Mouse (Mus musculus) layer of hippocampus, adult 11-12 months (tissue): Measurements from ENCODE around the gene Wdr78.

Experiments
- DNase-seq: peaks from one replicate; pipeline ENCODE4 v3.0.0; 2022; ENCODE audit warnings: low spot score

Gene Wdr78

DNA sequence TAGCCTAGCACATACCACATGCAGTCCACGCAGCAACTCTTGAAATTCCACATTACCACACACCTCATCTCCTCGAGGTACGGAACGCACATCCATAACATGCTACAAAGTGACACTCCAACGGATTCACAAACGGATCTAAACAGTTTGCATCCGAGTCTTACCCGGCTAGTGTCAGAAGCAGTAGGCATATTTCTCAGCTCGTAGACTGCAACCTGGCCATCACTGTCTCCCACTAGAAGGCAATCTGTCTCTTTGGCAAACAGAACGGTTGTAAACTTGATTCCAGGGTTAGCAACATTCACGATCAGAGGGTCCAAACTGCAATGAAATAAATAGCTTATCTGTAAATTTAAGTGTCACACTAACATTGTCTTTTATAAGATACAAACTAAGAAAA, 66.3 kb downstream of the Wdr78 start:
- peak; percentile 3 for DNase-seq

DNA sequence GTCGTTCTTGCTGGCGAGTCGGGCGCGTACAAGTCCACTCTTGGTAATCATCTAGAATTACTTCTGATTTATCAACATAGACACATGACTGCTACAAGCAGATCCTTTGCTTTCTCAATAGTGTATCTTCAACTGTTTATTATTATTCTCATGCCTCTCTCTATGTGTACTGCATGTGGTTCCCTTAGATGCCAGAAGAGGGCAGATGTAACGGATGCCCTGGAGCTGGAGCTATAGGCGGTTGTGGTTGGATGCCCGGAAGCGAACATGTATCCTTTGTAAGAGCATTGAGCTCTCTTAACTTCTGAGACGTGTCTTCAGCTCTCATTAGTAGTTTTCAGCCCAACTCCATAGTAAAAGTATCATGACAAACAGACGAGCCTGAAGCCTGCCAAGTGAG, 71.4 kb downstream of the Wdr78 start:
- no peak for DNase-seq

DNA sequence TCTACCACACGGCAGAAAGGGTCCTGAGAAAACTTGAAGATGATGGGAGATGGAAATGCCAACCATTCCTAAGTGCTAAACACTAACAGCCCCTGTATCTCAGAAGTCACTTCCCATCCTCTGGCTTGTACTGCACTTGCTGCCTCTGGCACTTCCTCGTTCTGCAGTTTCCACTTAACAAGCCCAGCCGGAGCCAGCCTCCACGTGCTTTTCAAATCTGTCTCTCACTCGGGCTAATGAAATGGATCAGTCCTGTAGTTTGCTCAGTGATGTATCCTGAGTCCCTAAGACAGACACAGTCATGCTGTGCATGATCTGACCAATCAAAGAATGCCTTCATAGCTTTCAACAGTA, 74.5 kb downstream of the Wdr78 start:
- DNase-seq, result no peak

DNA sequence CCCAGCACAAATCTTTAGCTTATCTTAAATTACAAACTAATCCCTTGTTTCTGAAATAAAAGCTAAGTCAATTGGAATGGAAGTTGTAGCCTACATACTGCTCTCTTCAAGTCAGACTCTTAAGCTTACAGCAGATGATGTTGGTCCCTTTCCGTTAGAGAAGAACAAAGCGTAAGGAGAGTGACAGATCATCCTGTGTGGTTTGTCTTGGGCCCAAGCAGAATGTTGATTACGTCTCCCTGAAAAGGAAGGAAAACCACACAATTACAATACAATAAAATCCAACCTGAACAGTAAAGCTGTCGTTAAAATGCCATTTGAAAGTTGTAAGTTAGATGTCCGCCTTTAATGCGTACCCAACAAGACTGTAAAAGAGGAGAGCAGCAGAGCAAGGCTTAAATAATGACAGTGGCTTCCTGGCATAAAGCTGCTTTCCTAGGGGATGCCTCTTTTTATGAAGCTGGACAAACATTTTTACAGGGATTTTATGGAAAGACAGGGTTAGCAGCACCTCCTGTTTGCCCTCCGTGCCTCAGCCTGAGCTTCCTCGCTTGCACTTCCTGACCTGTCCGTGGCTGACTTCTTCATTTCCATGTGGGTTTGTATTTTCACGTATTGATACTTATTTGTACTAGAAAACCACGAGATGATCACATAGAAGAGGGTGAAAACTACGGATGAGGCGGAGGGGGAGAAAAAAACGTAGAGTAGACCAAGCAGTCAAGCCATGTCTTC, 75.1 kb downstream of the Wdr78 start:
- no peak for DNase-seq

DNA sequence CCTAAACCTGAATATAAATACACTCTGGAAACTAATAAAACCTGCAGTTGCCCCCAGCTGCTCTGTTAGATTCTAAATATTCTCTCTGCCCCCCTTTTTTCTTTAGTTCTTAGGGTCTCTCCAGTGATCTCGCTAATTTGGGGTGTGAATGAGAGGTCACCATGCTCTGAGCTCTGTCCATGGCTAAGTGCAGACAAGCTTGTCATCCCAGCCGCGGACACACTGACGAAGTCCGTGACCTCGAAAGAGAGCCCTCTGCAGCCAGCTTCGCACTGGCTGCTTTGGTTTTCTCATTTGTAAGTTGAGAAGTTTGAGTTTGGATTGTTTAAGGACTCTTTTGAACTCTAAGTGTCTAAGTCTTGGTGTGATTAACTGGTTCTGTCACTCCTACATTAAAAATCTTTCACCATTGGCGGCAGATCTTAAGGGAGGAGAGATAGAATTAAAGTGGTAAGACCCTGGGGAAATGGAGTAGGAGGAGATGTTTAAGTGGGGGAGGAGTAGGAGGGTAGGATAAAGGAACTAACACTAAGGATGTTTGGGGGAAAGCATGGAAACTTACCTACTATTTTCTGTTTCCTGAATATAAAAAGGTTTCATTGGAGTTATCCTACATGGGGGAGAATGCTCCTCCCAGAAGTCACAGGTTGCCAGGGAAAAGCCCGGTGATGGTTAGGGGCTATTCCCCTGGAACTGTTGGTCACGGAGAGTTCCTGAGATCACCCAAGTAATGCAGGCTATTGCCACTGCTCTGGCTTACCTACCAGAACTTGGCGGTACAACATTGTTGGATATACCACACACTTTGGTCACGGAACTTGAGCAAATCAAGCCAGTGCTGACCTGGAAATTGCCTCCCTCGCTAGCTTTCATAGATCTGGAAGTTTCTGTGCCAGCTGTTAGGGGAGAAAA, 85.9 kb downstream of the Wdr78 start:
- no peak for DNase-seq

DNA sequence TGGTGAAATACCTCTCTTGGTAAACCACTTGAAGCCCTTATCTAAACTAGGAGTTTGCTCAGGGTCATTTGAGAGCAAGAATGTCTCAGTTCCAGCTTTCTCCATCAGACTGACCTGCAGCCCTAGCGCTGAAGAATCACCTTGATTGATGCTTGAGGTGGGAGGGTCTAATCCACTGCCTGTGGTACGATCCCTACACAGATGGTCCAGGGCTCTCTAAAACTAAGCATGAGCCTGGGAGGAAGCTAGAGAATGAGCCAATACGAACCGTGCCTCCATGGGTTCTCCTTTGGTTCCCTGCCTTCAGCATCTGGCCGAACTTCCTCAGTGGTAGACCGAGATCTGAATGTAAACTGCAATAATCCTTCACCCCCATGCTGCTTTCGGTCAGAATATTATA, 86.6 kb downstream of the Wdr78 start:
- DNase-seq, result no peak

DNA sequence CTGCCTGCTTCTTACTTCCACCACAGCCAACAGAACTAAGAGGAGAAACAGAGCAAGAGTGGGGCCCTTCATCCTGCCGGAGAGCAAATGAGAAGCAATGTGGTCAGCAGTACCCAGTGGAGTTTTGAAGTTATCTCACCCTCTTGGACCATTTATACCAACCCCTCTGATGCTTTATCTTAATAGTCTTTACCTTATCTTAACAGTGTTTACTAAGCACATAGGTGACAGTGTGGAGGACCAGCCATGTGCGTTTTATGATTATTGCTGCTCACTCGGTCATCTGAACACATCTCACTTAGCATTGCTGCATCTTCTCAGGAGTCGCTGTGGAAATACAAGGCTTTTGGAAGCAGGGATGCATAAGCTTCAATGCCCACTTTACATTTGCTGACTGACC, 87.7 kb downstream of the Wdr78 start, which contains the start of gene Insl5:
Gene Insl5, minus strand, starts transcription at position 222 of the 400 bp plus-strand sequence.
- DNase-seq, result no peak

DNA sequence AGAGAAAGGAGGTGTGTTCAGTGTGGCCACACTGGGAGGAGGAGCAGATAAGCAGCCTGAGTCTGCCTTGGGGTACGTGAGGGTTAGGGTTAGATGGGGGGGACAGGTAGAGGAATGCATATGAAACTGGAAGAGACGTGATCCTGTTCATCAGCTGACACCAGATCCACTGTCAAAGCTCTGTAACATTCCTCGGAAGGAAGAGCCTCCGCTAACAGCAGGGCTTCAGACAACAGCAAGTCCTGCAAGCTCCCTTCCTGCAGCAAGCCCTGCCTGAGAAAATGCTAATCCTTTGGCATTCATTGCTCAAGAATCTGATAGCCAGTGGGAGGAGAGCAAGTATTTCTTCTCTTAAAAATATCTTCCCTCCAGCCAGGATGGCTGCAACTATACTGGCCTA, 100.9 kb downstream of the Wdr78 start:
- DNase-seq, result no peak

DNA sequence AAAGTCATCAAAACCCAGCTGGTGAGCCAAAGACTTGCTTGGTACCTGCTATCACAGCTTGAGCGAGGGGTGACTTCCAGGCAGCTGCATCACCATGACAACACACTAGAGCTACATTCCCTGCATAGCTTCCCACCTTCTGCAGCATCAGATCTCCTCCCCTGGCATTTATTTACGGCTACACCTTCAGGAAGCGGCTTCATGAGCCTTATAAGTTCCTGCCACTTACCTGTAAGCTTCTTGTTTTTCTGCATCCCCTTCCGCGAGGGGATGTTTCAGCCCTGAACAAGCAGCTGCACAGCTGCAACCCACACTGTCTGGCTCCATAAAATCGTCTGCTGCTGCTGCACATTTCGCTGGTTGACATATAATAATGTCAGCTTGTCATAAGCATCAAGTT, 102.5 kb downstream of the Wdr78 start:
- DNase-seq, result no peak

DNA sequence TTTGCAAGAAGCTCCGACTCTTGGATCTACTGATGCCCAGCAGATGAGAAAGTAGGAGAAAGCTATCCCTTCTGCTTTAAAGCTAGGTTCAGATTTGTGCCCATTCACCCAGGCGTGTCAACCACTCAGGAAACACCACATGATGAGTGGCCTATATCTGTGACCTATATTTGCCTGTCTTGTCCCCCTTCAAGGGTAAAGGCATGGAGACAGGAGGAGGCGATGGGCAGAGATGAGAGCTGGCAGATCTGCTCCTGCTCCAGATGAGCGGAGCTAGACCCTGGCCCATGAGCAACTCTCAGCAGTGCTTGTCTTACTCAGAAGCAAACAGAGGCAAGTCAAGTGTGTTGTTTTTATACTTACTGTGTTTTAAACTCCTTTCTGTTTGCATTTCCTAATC, 103.6 kb downstream of the Wdr78 start:
- DNase-seq, result no peak

DNA sequence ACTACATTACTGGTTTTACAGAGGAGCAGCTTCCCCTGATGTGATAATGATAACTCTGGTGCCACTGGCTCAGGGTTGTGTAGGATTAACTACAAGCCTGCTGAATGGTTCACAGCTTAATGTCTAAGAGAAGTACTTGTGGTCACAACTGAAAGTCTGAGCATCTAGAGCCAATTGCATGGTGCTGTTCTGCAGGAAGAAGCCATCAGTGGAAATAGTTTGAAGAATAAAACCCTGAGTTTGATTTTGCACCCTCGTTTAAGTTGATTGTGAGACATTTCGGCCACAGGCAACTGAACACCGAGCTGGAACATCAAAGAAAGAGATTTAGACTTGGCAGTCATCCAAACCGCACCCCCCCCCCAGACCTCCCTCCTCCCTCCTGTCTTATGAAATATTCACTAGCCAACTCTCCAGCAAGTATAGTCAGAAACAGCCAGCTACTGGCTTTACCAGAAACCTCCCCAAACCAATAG, 107.4 kb downstream of the Wdr78 start:
- no peak for DNase-seq

DNA sequence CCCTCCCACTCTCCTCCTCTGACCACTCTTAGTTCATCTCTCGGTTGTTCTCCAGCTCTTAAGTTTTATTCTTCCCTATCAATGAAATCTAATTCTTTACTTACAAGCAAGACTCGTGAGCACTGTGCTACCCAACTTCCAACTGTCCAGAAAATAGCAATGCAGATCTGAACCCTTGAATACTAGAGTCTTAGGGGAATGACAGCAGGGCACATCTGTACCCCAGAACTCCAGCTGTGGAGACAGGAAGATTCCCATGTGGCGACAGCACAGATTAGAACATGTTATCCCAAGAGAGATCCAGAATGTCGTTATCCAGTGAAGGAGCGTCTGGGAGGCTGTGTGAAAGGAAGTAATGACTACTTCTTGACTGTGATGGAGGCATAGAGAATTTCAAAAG, 108.1 kb downstream of the Wdr78 start:
- DNase-seq, result no peak

DNA sequence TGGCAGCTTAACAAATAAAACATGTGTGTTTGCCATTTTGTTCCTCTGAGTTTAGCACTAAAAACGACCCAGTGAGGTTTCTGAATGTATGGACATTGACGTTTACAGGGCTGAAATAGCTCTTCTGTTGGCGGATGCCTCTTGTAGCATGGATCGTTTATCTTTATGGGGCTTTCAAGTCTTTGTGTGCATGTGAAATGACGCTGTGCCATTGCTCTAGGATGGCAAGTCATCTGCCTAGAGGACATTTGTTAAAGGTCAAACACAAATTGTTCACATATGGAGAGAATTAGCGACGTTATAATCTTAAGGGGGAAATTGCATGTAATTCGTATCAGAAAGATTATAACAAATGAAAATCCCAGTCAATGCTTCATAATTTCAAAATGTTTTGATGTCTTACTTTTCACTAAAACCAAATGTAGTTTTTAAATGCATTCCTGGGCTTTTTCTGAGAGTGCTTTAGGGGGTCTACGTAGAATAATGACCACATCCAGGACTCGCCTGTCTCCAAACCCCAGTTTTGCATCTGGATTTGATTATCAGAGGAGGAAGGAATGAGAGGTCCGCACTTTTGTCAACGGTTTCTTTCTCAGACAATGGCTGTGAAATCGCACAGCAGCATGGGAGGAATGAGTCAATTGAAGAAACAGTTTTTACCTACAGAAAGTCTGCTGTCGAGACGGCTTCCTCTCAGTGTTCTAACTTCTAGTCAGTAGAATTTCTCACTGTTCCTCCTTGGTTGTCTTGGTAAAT, 109.0 kb downstream of the Wdr78 start:
- DNase-seq, result no peak

DNA sequence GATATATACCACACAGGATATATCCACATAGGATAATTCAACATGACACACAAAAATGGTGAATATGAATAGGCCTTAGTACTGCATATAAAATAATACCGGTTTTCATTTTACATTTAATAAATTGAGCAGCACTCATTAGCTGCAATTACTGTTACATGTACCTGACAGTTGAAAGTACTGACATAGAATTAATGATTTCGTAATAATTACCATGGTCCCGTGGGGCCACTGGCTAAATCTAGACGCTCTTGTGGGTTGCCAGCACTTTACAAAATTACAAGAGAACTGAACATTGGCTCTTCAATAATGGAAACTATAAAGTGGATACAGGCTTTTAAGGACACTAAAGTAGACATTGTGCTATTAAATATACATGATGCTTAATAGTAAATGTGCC, 109.7 kb downstream of the Wdr78 start:
- no peak for DNase-seq

DNA sequence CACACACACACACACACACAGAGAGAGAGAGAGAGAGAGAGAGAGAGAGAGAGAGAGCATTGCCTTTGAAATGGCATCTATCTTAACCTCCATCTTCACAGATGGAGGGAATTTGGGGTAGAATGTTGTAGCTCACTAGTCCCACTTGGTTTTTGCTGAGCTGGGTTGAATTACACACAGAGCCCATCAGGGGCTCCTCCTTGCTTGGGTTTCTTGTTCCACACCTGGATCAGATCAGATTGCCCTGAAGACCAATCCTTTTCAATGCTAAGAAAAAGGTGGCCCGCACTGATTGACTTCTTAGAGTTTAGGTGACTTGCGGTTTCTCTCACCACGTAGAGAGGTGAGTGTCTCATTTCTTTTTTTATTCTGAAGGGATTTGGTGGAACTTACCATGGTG, 122.7 kb downstream of the Wdr78 start:
- DNase-seq, result no peak

DNA sequence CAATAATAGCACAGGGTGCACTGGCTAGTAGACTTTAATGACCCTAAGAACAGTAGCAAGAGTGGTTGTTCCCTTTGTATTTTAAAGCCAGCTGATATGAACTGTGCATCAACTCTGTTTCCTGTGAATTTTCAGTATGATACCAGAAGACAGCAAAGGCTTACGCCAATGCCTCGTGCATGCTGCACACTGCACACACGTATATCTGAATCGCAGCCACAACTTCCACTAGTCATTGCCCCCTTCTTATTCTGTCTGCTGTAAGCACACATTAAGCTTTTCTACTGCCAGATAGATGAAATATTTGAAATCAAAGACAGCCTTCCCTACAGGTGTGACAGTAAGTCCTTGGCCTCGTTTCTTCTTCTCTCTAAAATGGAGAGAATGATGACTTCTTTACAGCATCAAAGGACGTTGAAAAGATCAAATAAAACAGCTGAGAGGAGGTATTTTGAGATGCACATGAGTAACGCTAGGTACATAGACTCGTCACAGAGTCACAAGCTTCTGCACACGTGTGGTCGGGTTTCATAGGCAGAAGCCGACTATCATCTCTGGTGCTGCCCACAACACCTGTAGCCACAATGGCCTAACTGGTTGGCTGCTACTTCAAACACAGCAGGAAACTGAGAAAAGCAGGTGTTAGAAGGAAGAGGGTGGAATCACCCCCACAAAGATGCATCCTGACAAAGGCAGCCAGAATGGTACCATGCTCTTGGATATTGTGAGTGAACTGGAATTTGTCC, 123.6 kb downstream of the Wdr78 start:
- no peak for DNase-seq

DNA sequence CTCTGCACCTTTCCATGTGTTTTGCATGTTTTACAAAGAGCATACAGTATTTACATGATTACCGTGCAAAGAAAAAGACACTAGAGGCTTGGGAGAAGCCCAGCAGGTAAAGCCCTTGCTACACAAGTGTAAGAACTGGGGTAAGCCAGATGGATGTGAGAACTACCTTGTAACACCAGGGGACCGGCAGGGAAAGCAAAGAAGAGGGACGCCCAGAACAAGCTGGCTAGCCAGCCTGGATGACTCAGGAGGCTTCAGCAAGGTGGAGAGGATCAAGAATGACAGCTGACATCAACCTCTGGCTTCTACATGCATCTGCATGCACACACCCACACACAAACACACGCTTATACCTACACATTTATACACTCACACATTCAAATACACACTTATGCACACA, 124.3 kb downstream of the Wdr78 start:
- no peak for DNase-seq

DNA sequence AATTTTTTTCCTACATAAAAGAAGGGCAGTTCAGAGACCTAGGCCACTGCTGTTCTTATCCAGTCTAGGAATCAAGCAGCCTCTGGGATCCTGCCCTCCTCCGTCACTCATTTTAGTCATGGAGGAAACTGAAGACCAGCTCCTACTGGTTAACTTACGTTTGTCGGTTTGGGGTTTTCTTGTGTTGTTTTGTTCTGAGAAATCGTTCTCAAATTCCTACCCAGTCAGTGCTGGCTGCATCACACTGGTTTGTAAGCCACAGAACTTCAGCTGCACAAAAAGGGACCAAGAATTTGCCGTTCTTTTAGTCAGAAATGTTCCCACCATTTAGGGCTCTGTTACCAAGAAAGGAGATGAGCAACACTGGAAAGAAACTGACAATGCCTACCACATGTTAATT, 125.0 kb downstream of the Wdr78 start:
- no peak for DNase-seq

DNA sequence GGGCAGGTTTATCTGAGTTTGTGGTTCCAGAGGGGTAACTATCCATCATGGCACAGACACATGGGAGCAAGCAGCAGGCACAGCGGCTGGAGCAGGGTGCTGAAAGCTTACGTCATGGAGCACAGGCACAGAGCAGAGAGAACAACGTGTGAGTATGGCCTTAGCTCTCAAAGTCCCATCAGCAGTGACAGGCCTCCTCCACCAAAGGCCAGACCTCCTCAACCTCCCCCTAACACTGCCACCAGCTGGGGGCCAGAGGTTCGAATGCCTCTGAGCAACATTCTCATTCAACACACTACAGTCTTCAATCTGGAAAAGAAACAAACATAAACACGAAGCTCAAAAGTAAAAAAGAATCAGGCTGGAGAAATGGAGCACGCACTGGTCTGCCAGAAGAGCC, 125.8 kb downstream of the Wdr78 start:
- no peak for DNase-seq
